Mouse (Mus musculus) liver, postnatal 0 days (tissue): ENCODE measurements around the gene Vmn2r30.

Source experiments
- CTCF ChIP-seq: sonication (generic); IDR thresholded peaks from 2 replicates; pipeline ENCODE4 v1.5.1; 2016; ENCODE audit warnings: antibody characterized with exemption, low read depth
- EP300 ChIP-seq: IDR thresholded peaks from 2 replicates; pipeline ENCODE4 v1.6.1; 2016; ENCODE audit warnings: antibody characterized with exemption, low read depth, mild to moderate bottlenecking

DNA sequence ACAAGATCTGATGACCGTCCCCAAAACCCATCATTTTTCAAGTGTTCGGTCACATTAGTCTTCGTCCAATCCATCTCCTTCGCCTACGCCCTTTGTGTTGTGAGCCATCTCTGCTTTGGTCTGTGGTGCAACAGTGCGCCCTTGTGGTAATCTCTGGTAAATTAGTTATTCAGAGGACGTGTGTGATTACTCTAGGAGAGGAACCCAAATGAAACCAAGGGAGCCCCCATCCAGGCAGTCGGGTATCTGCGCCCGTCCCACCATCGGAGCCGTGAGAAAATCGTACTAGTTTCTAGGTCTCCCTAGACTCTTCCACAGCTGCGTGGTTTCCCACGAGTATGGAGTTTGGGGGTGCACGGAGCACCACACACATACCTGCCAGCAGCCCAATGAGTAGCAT is 41.8 kb downstream of the Vmn2r30 start:
- TF ChIP-seq CTCF (peak; percentile 68), EP300 (no peak)
